Mouse (Mus musculus) liver, adult 2 months (tissue): ENCODE results near the gene Nrarp. TPM values are rescaled to one million over a fixed set of nuclear protein-coding genes. Genes with fewer than 3 reads are reported as not detected.

Source experiments
- DNase-seq: peaks from one replicate; pipeline ENCODE4 v3.0.0-alpha.2; 2011; ENCODE audit warnings: low read depth, low spot score; ENCODE audit errors: extremely low read depth
- H3K27ac ChIP-seq: fragments of 200-500 bp; replicated peaks from 2 replicates; pipeline ENCODE4 v1.5.1; 2012; ENCODE audit warnings: low read depth, mild to moderate bottlenecking, control low read depth, inconsistent platforms, low read length; ENCODE audit not compliant: insufficient read depth
- H3K27me3 ChIP-seq: fragments of 200-500 bp; 2 replicates; pipeline ENCODE4 v1.6.1; 2012; ENCODE audit warnings: mild to moderate bottlenecking, moderate library complexity, low read length, inconsistent platforms; ENCODE audit not compliant: control insufficient read depth, insufficient read depth
- H3K36me3 ChIP-seq: fragments of 200-500 bp; 2 replicates; pipeline ENCODE4 v1.6.1; 2012; ENCODE audit warnings: low read length, inconsistent platforms; ENCODE audit not compliant: control insufficient read depth, insufficient read depth
- H3K4me1 ChIP-seq: fragments of 200-500 bp; 2 replicates; pipeline ENCODE4 v1.6.1; 2011; ENCODE audit warnings: low read length; ENCODE audit not compliant: control insufficient read depth, insufficient read depth
- H3K4me3 ChIP-seq: fragments of 200-500 bp; 2 replicates; pipeline ENCODE4 v1.5.1; 2011; ENCODE audit warnings: low read depth, mild to moderate bottlenecking, control low read depth, low read length, moderate library complexity; ENCODE audit not compliant: insufficient read depth
- H3K79me2 ChIP-seq: fragments of 200-500 bp; 2 replicates; pipeline ENCODE4 v1.6.1; 2012; ENCODE audit warnings: inconsistent platforms, mild to moderate bottlenecking, low read length, moderate library complexity; ENCODE audit not compliant: control insufficient read depth, insufficient read depth
- H3K9ac ChIP-seq: fragments of 200-500 bp; 2 replicates; pipeline ENCODE4 v1.6.1; 2012; ENCODE audit warnings: low read depth, mild to moderate bottlenecking, control low read depth, inconsistent platforms, low read length
- CTCF ChIP-seq: fragments of 200-500 bp; IDR thresholded peaks from 2 replicates; pipeline ENCODE4 v1.5.1; 2011; ENCODE audit warnings: low read depth, low read length, control low read depth
- POLR2A ChIP-seq: fragments of 200-500 bp; IDR thresholded peaks from 2 replicates; pipeline ENCODE4 v1.6.1; 2011; ENCODE audit warnings: low read length, control low read depth; ENCODE audit not compliant: insufficient read depth; ENCODE audit errors: extremely low read depth
- WGBS: fragments of 180-500 bp; shearing (Covaris S2); methylation state at CpG from one replicate; pipeline ENCODE4 v1.1.7; 2018; 5-methylcytosine and 5-hydroxymethylcytosine counted together
- polyA plus RNA-seq: library from polyadenylated mRNA; depleted of rRNA; stranded (reverse); fragments of >200 nt; gene quantifications from 2 replicates; pipeline ENCODE4 v1.2.3, GENCODE M21; 2012; rRNA removed
- total RNA-seq: library from RNA; depleted of rRNA; stranded (reverse); fragments of >200 nt; gene quantifications from 2 replicates; pipeline ENCODE4 v1.2.3, GENCODE M21; 2014; rRNA removed

Nrarp gene
- total and polyA plus RNA-seq, 2 experiments = 0.74 to 1.6 TPM

- Histone ChIP-seq H3K4me1 (no peaks in the 10 kb centered on the region), H3K27me3 (no peaks in the 10 kb centered on the region), H3K79me2 (no peaks in the 10 kb centered on the region), H3K36me3 (no peaks in the 10 kb centered on the region), H3K9ac (no peak overlapping the region), H3K27ac (no peak overlapping the region), H3K4me3 (no peak overlapping the region)
- 74% methylated on average over 6 of the region's 6 CpGs for WGBS
- DNase-seq = no peak
- TF ChIP-seq POLR2A (no peak), CTCF (no peak)
Observed at GRCm38 (mm10) chr2:25228995-25229530, 48.5 kb downstream of the Nrarp start.

GRCm38 (mm10) chr2:25229582-25229981, 49.0 kb downstream of the Nrarp start:
- 90% methylated on average over 5 of the region's 5 CpGs for WGBS
- no peak overlapping the region for H3K4me3 ChIP-seq

GRCm38 (mm10) chr2:25230581-25230980, 50.0 kb downstream of the Nrarp start:
- H3K27ac ChIP-seq = no peak overlapping the region
- DNase-seq = no peak
- WGBS = 93% methylated on average over 7 of the region's 7 CpGs
- H3K4me1 ChIP-seq = no peaks in the 10 kb centered on the region
- TF ChIP-seq CTCF (no peak), POLR2A (no peak)
- no peaks in the 10 kb centered on the region for H3K36me3 ChIP-seq
- no peak overlapping the region for H3K4me3 ChIP-seq
- H3K27me3 ChIP-seq = no peaks in the 10 kb centered on the region
- H3K79me2 ChIP-seq = no peaks in the 10 kb centered on the region
- H3K9ac ChIP-seq = no peak overlapping the region

More at GRCm38 (mm10) chr2:25229582-25229981, 49.0 kb downstream of the Nrarp start:
- Histone ChIP-seq H3K9ac (no peak overlapping the region), H3K4me1 (no peaks in the 10 kb centered on the region), H3K79me2 (no peaks in the 10 kb centered on the region), H3K27ac (no peak overlapping the region), H3K27me3 (no peaks in the 10 kb centered on the region), H3K36me3 (no peaks in the 10 kb centered on the region)
- DNase-seq = no peak
- TF ChIP-seq CTCF = no peak
- no peak for TF ChIP-seq POLR2A

- WGBS = 69% methylated on average over 12 of the region's 12 CpGs
- no peak for TF ChIP-seq CTCF
- TF ChIP-seq POLR2A = no peak
- no peak for DNase-seq
- Histone ChIP-seq H3K79me2 (no peaks in the 10 kb centered on the region), H3K27me3 (no peaks in the 10 kb centered on the region), H3K36me3 (no peaks in the 10 kb centered on the region), H3K4me1 (no peaks in the 10 kb centered on the region), H3K4me3 (no peak overlapping the region), H3K27ac (no peak overlapping the region), H3K9ac (no peak overlapping the region)
Observed at GRCm38 (mm10) chr2:25231038-25231437, 50.5 kb downstream of the Nrarp start.

Other genes starting within 250 kb of the Nrarp start
Only the 30 nearest of the 33 such genes appear.
- 2.0 and 3.0 TPM in 2 replicates for gene Zmynd19, start 231.0 kb upstream of the Nrarp start, total RNA-seq
- 3.4 TPM in 2 replicates for gene Zmynd19, start 231.0 kb upstream of the Nrarp start, polyA plus RNA-seq
- gene Dph7, start 218.4 kb upstream of the Nrarp start, total RNA-seq = 3.9 and 4.4 TPM in 2 replicates
- 3.9 and 4.6 TPM in 2 replicates for gene Dph7, start 218.4 kb upstream of the Nrarp start, polyA plus RNA-seq
- gene Mrpl41, start 205.7 kb upstream of the Nrarp start, total RNA-seq = 68.1 and 77.0 TPM in 2 replicates
- 24.4 and 30.1 TPM in 2 replicates for gene Mrpl41, start 205.7 kb upstream of the Nrarp start, polyA plus RNA-seq
- gene Pnpla7, start 204.7 kb upstream of the Nrarp start, total RNA-seq = 125 and 141 TPM in 2 replicates
- gene Pnpla7, start 204.7 kb upstream of the Nrarp start, polyA plus RNA-seq = 113 and 122 TPM in 2 replicates
- 71.2 and 76.2 TPM in 2 replicates for gene Nsmf, start 126.4 kb upstream of the Nrarp start, total RNA-seq
- 182 and 219 TPM in 2 replicates for gene Nsmf, start 126.4 kb upstream of the Nrarp start, polyA plus RNA-seq
- gene Entpd8, start 100.5 kb upstream of the Nrarp start, total RNA-seq = 84.8 and 91.8 TPM in 2 replicates
- 159 and 196 TPM in 2 replicates for gene Entpd8, start 100.5 kb upstream of the Nrarp start, polyA plus RNA-seq
- gene Noxa1, start 85.6 kb upstream of the Nrarp start, total RNA-seq = not detected in 2 replicates
- gene Noxa1, start 85.6 kb upstream of the Nrarp start, polyA plus RNA-seq = 0.15 TPM in 1 of 2 replicates, not detected in the other
- 4.6 TPM in 2 replicates for gene Tor4a, start 16.1 kb downstream of the Nrarp start, total RNA-seq
- gene Tor4a, start 16.1 kb downstream of the Nrarp start, polyA plus RNA-seq = 4.3 and 7.0 TPM in 2 replicates
- 18.4 and 19.1 TPM in 2 replicates for gene Nelfb, start 30.7 kb downstream of the Nrarp start, total RNA-seq
- gene Nelfb, start 30.7 kb downstream of the Nrarp start, polyA plus RNA-seq = 22.4 and 27.5 TPM in 2 replicates
- not detected in 2 replicates for gene Stpg3, start 33.9 kb downstream of the Nrarp start, total RNA-seq
- not detected in 2 replicates for gene Stpg3, start 33.9 kb downstream of the Nrarp start, polyA plus RNA-seq
- gene Fam166a, start 38.0 kb downstream of the Nrarp start, total RNA-seq = not detected in 2 replicates
- 0.07 TPM in 1 of 2 replicates, not detected in the other for gene Fam166a, start 38.0 kb downstream of the Nrarp start, polyA plus RNA-seq
- gene Tubb4b, start 43.9 kb downstream of the Nrarp start, total RNA-seq = 80.5 and 129 TPM in 2 replicates
- gene Tubb4b, start 43.9 kb downstream of the Nrarp start, polyA plus RNA-seq = 253 and 254 TPM in 2 replicates
- gene Slc34a3, start 53.6 kb downstream of the Nrarp start, total RNA-seq = not detected in 2 replicates
- not detected in 2 replicates for gene Slc34a3, start 53.6 kb downstream of the Nrarp start, polyA plus RNA-seq
- not detected in 2 replicates for gene Rnf224, start 56.0 kb downstream of the Nrarp start, total RNA-seq
- not detected in 2 replicates for gene Rnf224, start 56.0 kb downstream of the Nrarp start, polyA plus RNA-seq
- not detected in 2 replicates for gene Rnf208, start 61.5 kb downstream of the Nrarp start, total RNA-seq
- 0.27 and 0.48 TPM in 2 replicates for gene Rnf208, start 61.5 kb downstream of the Nrarp start, polyA plus RNA-seq
- not detected in 2 replicates for gene Cysrt1, start 61.7 kb downstream of the Nrarp start, total RNA-seq
- 0.17 TPM in 1 of 2 replicates, not detected in the other for gene Cysrt1, start 61.7 kb downstream of the Nrarp start, polyA plus RNA-seq
- gene AL732309.1, start 66.1 kb downstream of the Nrarp start, total RNA-seq = 2.2 and 3.4 TPM in 2 replicates
- gene AL732309.1, start 66.1 kb downstream of the Nrarp start, polyA plus RNA-seq = 4.0 and 7.3 TPM in 2 replicates
- 13.8 and 14.5 TPM in 2 replicates for gene Tmem203, start 74.7 kb downstream of the Nrarp start, total RNA-seq
- gene Tmem203, start 74.7 kb downstream of the Nrarp start, polyA plus RNA-seq = 38.5 and 43.7 TPM in 2 replicates
- gene Tprn, start 81.9 kb downstream of the Nrarp start, total RNA-seq = 0.55 and 2.6 TPM in 2 replicates
- gene Tprn, start 81.9 kb downstream of the Nrarp start, polyA plus RNA-seq = 4.2 and 4.3 TPM in 2 replicates
- 12.7 and 17.6 TPM in 2 replicates for gene Ssna1, start 91.7 kb downstream of the Nrarp start, total RNA-seq
- gene Ssna1, start 91.7 kb downstream of the Nrarp start, polyA plus RNA-seq = 23.0 and 25.5 TPM in 2 replicates
- 24.0 and 24.6 TPM in 2 replicates for gene Anapc2, start 91.7 kb downstream of the Nrarp start, total RNA-seq
- gene Anapc2, start 91.7 kb downstream of the Nrarp start, polyA plus RNA-seq = 45.8 and 52.1 TPM in 2 replicates
- not detected in 2 replicates for gene Tmem210, start 107.4 kb downstream of the Nrarp start, total RNA-seq
- not detected in 2 replicates for gene Tmem210, start 107.4 kb downstream of the Nrarp start, polyA plus RNA-seq
- not detected in 2 replicates for gene Lrrc26, start 109.2 kb downstream of the Nrarp start, total RNA-seq
- gene Lrrc26, start 109.2 kb downstream of the Nrarp start, polyA plus RNA-seq = 0.07 and 0.10 TPM in 2 replicates
- gene Grin1, start 138.4 kb downstream of the Nrarp start, total RNA-seq = 0.07 TPM in 1 of 2 replicates, not detected in the other
- not detected in 2 replicates for gene Grin1, start 138.4 kb downstream of the Nrarp start, polyA plus RNA-seq
- gene Man1b1, start 151.6 kb downstream of the Nrarp start, total RNA-seq = 17.3 and 19.5 TPM in 2 replicates
- gene Man1b1, start 151.6 kb downstream of the Nrarp start, polyA plus RNA-seq = 8.1 TPM in 2 replicates
- gene Dpp7, start 175.6 kb downstream of the Nrarp start, total RNA-seq = 26.9 and 30.1 TPM in 2 replicates
- 28.6 and 45.1 TPM in 2 replicates for gene Dpp7, start 175.6 kb downstream of the Nrarp start, polyA plus RNA-seq
- gene Uap1l1, start 184.9 kb downstream of the Nrarp start, total RNA-seq = 3.3 and 5.4 TPM in 2 replicates
- 3.0 and 8.1 TPM in 2 replicates for gene Uap1l1, start 184.9 kb downstream of the Nrarp start, polyA plus RNA-seq
- 0.47 TPM in 1 of 2 replicates, not detected in the other for gene Sapcd2, start 191.6 kb downstream of the Nrarp start, total RNA-seq
- not detected in 2 replicates for gene Sapcd2, start 191.6 kb downstream of the Nrarp start, polyA plus RNA-seq
- gene Entpd2, start 215.1 kb downstream of the Nrarp start, total RNA-seq = 0.87 and 0.92 TPM in 2 replicates
- gene Entpd2, start 215.1 kb downstream of the Nrarp start, polyA plus RNA-seq = 5.6 and 9.7 TPM in 2 replicates
- gene Npdc1, start 218.6 kb downstream of the Nrarp start, total RNA-seq = 1.7 and 3.6 TPM in 2 replicates
- 8.4 and 8.9 TPM in 2 replicates for gene Npdc1, start 218.6 kb downstream of the Nrarp start, polyA plus RNA-seq